Mouse (Mus musculus): Measurements from ENCODE around the gene Atg4a-ps. TPM values are rescaled to one million over a fixed set of nuclear protein-coding genes. Genes with fewer than 3 reads are reported as not detected.

The Atg4a-ps gene
- polyA plus RNA-seq, 1 experiment from 2014 or later, result 0.20 TPM

GRCm38 (mm10) chr3:103624591-103625051, 21.2 kb downstream of the Atg4a-ps start:
- Histone ChIP-seq H3K36me3 (replicated peaks; ENCODE audit: insufficient read depth, low read length) (no peaks in the 10 kb centered on the region), H3K27ac (ENCODE audit: low read depth) (no peak overlapping the region), H3K9ac (replicated peaks) (no peak overlapping the region), H3K27me3 (ENCODE audit: insufficient read depth, low read length) (no peaks in the 10 kb centered on the region), H3K4me1 (ENCODE audit: insufficient read depth) (no peaks in the 10 kb centered on the region), H3K4me3 (ENCODE audit: low read depth, low read length) (no peak overlapping the region), H3K9me3 (ENCODE audit: low read length) (no peaks in the 10 kb centered on the region), H3K4me2 (ENCODE audit: low read depth, low read length) (no peak overlapping the region)
- ATAC-seq (no peak), DNase-seq (no peak)
- TF ChIP-seq CTCF (IDR thresholded peaks at IDR 0.05; ENCODE audit: low read depth) (no peak), EP300 (IDR thresholded peaks at IDR 0.05; ENCODE audit: low read depth) (no peak)
- WGBS (ENCODE audit: insufficient replicate concordance), result 48% methylated on average over 5 of the region's 5 CpGs

- no peak overlapping the region for H3K4me3 ChIP-seq (ENCODE audit: low read depth, low read length)
- H3K27me3 ChIP-seq (ENCODE audit: insufficient read depth, low read length), result no peaks in the 10 kb centered on the region
- no peak overlapping the region for H3K9ac ChIP-seq (replicated peaks)
- H3K9me3 ChIP-seq (ENCODE audit: low read length), result no peaks in the 10 kb centered on the region
- DNase-seq, result no peak
- ATAC-seq, result no peak
- TF ChIP-seq CTCF (IDR thresholded peaks at IDR 0.05; ENCODE audit: low read depth), result no peak
- no peak for TF ChIP-seq EP300 (IDR thresholded peaks at IDR 0.05; ENCODE audit: low read depth)
- no peaks in the 10 kb centered on the region for H3K4me1 ChIP-seq (ENCODE audit: insufficient read depth)
- no peaks in the 10 kb centered on the region for H3K36me3 ChIP-seq (replicated peaks; ENCODE audit: insufficient read depth, low read length)
- H3K4me2 ChIP-seq (ENCODE audit: low read depth, low read length), result no peak overlapping the region
- 76% methylated on average over 10 of the region's 10 CpGs for WGBS (ENCODE audit: insufficient replicate concordance)
- no peak overlapping the region for H3K27ac ChIP-seq (ENCODE audit: low read depth)
Measured at GRCm38 (mm10) chr3:103623893-103624470, 21.9 kb downstream of the Atg4a-ps start.

GRCm38 (mm10) chr3:103620101-103620500, 25.8 kb downstream of the Atg4a-ps start:
- Histone ChIP-seq H3K9ac (replicated peaks) (no peak overlapping the region), H3K9me3 (ENCODE audit: low read length) (no peaks in the 10 kb centered on the region), H3K4me3 (ENCODE audit: low read depth, low read length) (no peak overlapping the region), H3K27ac (ENCODE audit: low read depth) (no peak overlapping the region), H3K4me2 (ENCODE audit: low read depth, low read length) (no peak overlapping the region), H3K36me3 (replicated peaks; ENCODE audit: insufficient read depth, low read length) (no peaks in the 10 kb centered on the region), H3K27me3 (ENCODE audit: insufficient read depth, low read length) (no peaks in the 10 kb centered on the region), H3K4me1 (ENCODE audit: insufficient read depth) (no peaks in the 10 kb centered on the region)
- ATAC-seq, result no peak
- WGBS (ENCODE audit: insufficient replicate concordance), result 68% methylated on average over 11 of the region's 11 CpGs
- TF ChIP-seq EP300 (IDR thresholded peaks at IDR 0.05; ENCODE audit: low read depth) (no peak), CTCF (IDR thresholded peaks at IDR 0.05; ENCODE audit: low read depth) (no peak)
- no peak for DNase-seq

GRCm38 (mm10) chr3:103616981-103617380, 28.9 kb downstream of the Atg4a-ps start:
- DNase-seq (no peak), ATAC-seq (no peak)
- 28% methylated on average over 6 of the region's 6 CpGs for WGBS (ENCODE audit: insufficient replicate concordance)
- TF ChIP-seq EP300 (IDR thresholded peaks at IDR 0.05; ENCODE audit: low read depth) (no peak), CTCF (IDR thresholded peaks at IDR 0.05; ENCODE audit: low read depth) (no peak)
- H3K9me3 ChIP-seq (ENCODE audit: low read length), result no peaks in the 10 kb centered on the region
- no peaks in the 10 kb centered on the region for H3K36me3 ChIP-seq (replicated peaks; ENCODE audit: insufficient read depth, low read length)
- H3K9ac ChIP-seq (replicated peaks), result no peak overlapping the region
- no peak overlapping the region for H3K27ac ChIP-seq (ENCODE audit: low read depth)
- H3K4me2 ChIP-seq (ENCODE audit: low read depth, low read length), result no peak overlapping the region
- no peaks in the 10 kb centered on the region for H3K4me1 ChIP-seq (ENCODE audit: insufficient read depth)
- H3K27me3 ChIP-seq (ENCODE audit: insufficient read depth, low read length), result no peaks in the 10 kb centered on the region
- H3K4me3 ChIP-seq (ENCODE audit: low read depth, low read length), result no peak overlapping the region

GRCm38 (mm10) chr3:103615621-103616020, 30.2 kb downstream of the Atg4a-ps start:
- H3K36me3 ChIP-seq (replicated peaks; ENCODE audit: insufficient read depth, low read length), result no peaks in the 10 kb centered on the region
- 76% methylated on average over 4 of the region's 4 CpGs for WGBS (ENCODE audit: insufficient replicate concordance)
- ATAC-seq (no peak), DNase-seq (no peak)
- H3K27ac ChIP-seq (ENCODE audit: low read depth), result no peak overlapping the region
- H3K4me3 ChIP-seq (ENCODE audit: low read depth, low read length), result no peak overlapping the region
- H3K4me2 ChIP-seq (ENCODE audit: low read depth, low read length), result no peak overlapping the region
- no peaks in the 10 kb centered on the region for H3K27me3 ChIP-seq (ENCODE audit: insufficient read depth, low read length)
- TF ChIP-seq CTCF (IDR thresholded peaks at IDR 0.05; ENCODE audit: low read depth) (no peak), EP300 (IDR thresholded peaks at IDR 0.05; ENCODE audit: low read depth) (no peak)
- no peaks in the 10 kb centered on the region for H3K9me3 ChIP-seq (ENCODE audit: low read length)
- H3K4me1 ChIP-seq (ENCODE audit: insufficient read depth), result no peaks in the 10 kb centered on the region
- no peak overlapping the region for H3K9ac ChIP-seq (replicated peaks)

GRCm38 (mm10) chr3:103612636-103613355, 33.1 kb downstream of the Atg4a-ps start:
- no peak for TF ChIP-seq CTCF (IDR thresholded peaks at IDR 0.05; ENCODE audit: low read depth)
- TF ChIP-seq EP300 (IDR thresholded peaks at IDR 0.05; ENCODE audit: low read depth), result no peak
- WGBS (ENCODE audit: insufficient replicate concordance), result 63% methylated on average over 9 of the region's 9 CpGs
- Histone ChIP-seq H3K4me2 (ENCODE audit: low read depth, low read length) (no peak overlapping the region), H3K27me3 (ENCODE audit: insufficient read depth, low read length) (no peaks in the 10 kb centered on the region), H3K9me3 (ENCODE audit: low read length) (no peaks in the 10 kb centered on the region), H3K9ac (replicated peaks) (no peak overlapping the region), H3K4me1 (ENCODE audit: insufficient read depth) (no peaks in the 10 kb centered on the region), H3K36me3 (replicated peaks; ENCODE audit: insufficient read depth, low read length) (no peaks in the 10 kb centered on the region), H3K4me3 (ENCODE audit: low read depth, low read length) (no peak overlapping the region), H3K27ac (ENCODE audit: low read depth) (no peak overlapping the region)
- no peak for ATAC-seq
- no peak for DNase-seq

All from liver, postnatal 0 days (tissue).